In genomic region chr1:171716232-171716631, GRCm38 (mm10) we compare ENCODE assay signal across 22 mouse cellular contexts. TPM values are rescaled to one million over a fixed set of nuclear protein-coding genes. Genes with fewer than 3 reads are reported as not detected.
DNase-seq lines count a peak whose midpoint lies in the region; ATAC-seq and TF ChIP-seq lines count a peak whose summit lies in the region.
"Had no signal": no experiment of that assay in that cellular context is flagged by ENCODE, and none has a peak within 500 bp of the region (broad histone marks: within the 10 kb centered on the region; RNA-seq: fewer than 3 reads in every experiment).

No protein-coding gene starts in this region.

- H3K9ac ChIP-seq in intestine, embryonic 15.5 days: no peak overlapping the region
- H3K9ac ChIP-seq in intestine, postnatal 0 days (ENCODE audit: low read depth, low read length): no peak overlapping the region
- H3K9ac ChIP-seq in intestine, embryonic 16.5 days (ENCODE audit: low read depth, low read length): no peak overlapping the region

- H3K9me3 ChIP-seq in intestine, embryonic 15.5 days: no peaks in the 10 kb centered on the region
- H3K9me3 ChIP-seq in intestine, postnatal 0 days (ENCODE audit: control insufficient read depth): no peaks in the 10 kb centered on the region
- H3K9me3 ChIP-seq in intestine, embryonic 16.5 days (ENCODE audit: control insufficient read depth, low read length): no peaks in the 10 kb centered on the region

- H3K27ac ChIP-seq in intestine, embryonic 15.5 days: no peak overlapping the region
- no peak overlapping the region for H3K27ac ChIP-seq in intestine, postnatal 0 days (ENCODE audit: low read depth, low read length)
- H3K27ac ChIP-seq in intestine, embryonic 16.5 days (ENCODE audit: low read length): no peak overlapping the region

- no peak overlapping the region for H3K4me3 ChIP-seq in intestine, embryonic 15.5 days (replicated peaks)
- no peak overlapping the region for H3K4me3 ChIP-seq in intestine, postnatal 0 days (ENCODE audit: low read depth, low read length)
- H3K4me3 ChIP-seq in intestine, embryonic 16.5 days (ENCODE audit: low read length): no peak overlapping the region

- TF ChIP-seq CTCF in intestine, postnatal 0 days (IDR thresholded peaks at IDR 0.05; ENCODE audit: low read depth): no peak

- no peaks in the 10 kb centered on the region for H3K4me1 ChIP-seq in intestine, embryonic 15.5 days (replicated peaks)
- no peaks in the 10 kb centered on the region for H3K4me1 ChIP-seq in intestine, postnatal 0 days (replicated peaks; ENCODE audit: control insufficient read depth, insufficient read depth, low read length)
- H3K4me1 ChIP-seq in intestine, embryonic 16.5 days (ENCODE audit: control insufficient read depth, insufficient read depth, low read length): no peaks in the 10 kb centered on the region

- DNase-seq in embryo, embryonic 10.5 days (ENCODE audit: low spot score): peak; percentile 2
- no peak for DNase-seq in embryo, embryonic 9.5 days (ENCODE audit: extremely low spot score)
- no peak for DNase-seq in gastrocnemius, postnatal 4 days (ENCODE audit: low spot score in 2 of 2)
- DNase-seq: adrenal gland, adult 2 months; adrenal gland, adult 8-10 months; adrenal gland, postnatal 10 days; adrenal gland, postnatal 14 days; adrenal gland, postnatal 25 days; adrenal gland, postnatal 36 days; B cell, adult 2 months; cerebellum, adult 11 months; cerebellum, adult 11-12 months; cerebellum, adult 18-20 months had no signal

- peak; percentile 72 for ATAC-seq in intestine, embryonic 15.5 days
- no peak for ATAC-seq in intestine, postnatal 0 days
- ATAC-seq in intestine, embryonic 16.5 days: peak; percentile 70
- ATAC-seq: activated CD4-positive, CD25-positive, alpha-beta regulatory T cell, adult 4 months; CD4-positive, CD25-positive, alpha-beta regulatory T cell, adult 4 months; Patski had no signal

- WGBS in intestine, embryonic 15.5 days: 13% methylated on average over 1 of the region's 1 CpGs
- 8% methylated on average over 1 of the region's 1 CpGs for WGBS in intestine, postnatal 0 days
- WGBS in intestine, embryonic 16.5 days: 18% methylated on average over 1 of the region's 1 CpGs

- no peak overlapping the region for H3K4me2 ChIP-seq in intestine, embryonic 15.5 days (replicated peaks)
- H3K4me2 ChIP-seq in intestine, postnatal 0 days (replicated peaks; ENCODE audit: low read depth): no peak overlapping the region
- no peak overlapping the region for H3K4me2 ChIP-seq in intestine, embryonic 16.5 days (ENCODE audit: low read depth, low read length)

- no peaks in the 10 kb centered on the region for H3K36me3 ChIP-seq in intestine, embryonic 15.5 days
- H3K36me3 ChIP-seq in intestine, postnatal 0 days (ENCODE audit: control insufficient read depth, insufficient read depth): no peaks in the 10 kb centered on the region
- H3K36me3 ChIP-seq in intestine, embryonic 16.5 days (ENCODE audit: control insufficient read depth, insufficient read depth, low read length): no peaks in the 10 kb centered on the region
- H3K36me3 ChIP-seq: G1E had no signal

- H3K27me3 ChIP-seq in intestine, embryonic 15.5 days (replicated peaks): no peaks in the 10 kb centered on the region
- H3K27me3 ChIP-seq in intestine, postnatal 0 days (replicated peaks; ENCODE audit: control insufficient read depth, insufficient read depth, low read length): no peaks in the 10 kb centered on the region
- no peaks in the 10 kb centered on the region for H3K27me3 ChIP-seq in intestine, embryonic 16.5 days (replicated peaks; ENCODE audit: control insufficient read depth, insufficient read depth, low read length)
- H3K27me3 ChIP-seq: CH12.LX, Patski had no signal

RNA-seq across cellular contexts. Expression of gene Cd48, which starts 34.4 kb away (rescaled TPM):
- 3.8 and 4.5 TPM in 2 replicates for polyA plus RNA-seq in intestine, embryonic 15.5 days (2015; fragmentation: Nextera tagmentation; extraction: Ambion mirVana)
- 3.9 and 4.3 TPM in 2 replicates for polyA plus RNA-seq in intestine, postnatal 0 days (2015; fragmentation: Nextera tagmentation; extraction: Ambion mirVana)
- polyA plus RNA-seq in intestine, embryonic 16.5 days (2015; fragmentation: Nextera tagmentation; extraction: Ambion mirVana): 4.4 and 4.7 TPM in 2 replicates
- 1 to 10 TPM; 2.0 to 2.2 TPM for total RNA-seq in gastrocnemius, postnatal 4 days (2021)
- total RNA-seq: G1E had no signal
- polyA plus RNA-seq: C2C12, G1E, Patski had no signal

RNA-seq across cellular contexts. Expression of gene Slamf1, which starts 50.7 kb away (rescaled TPM):
- polyA plus RNA-seq in intestine, embryonic 15.5 days (2015; fragmentation: Nextera tagmentation; extraction: Ambion mirVana): 0.09 and 0.14 TPM in 2 replicates
- 0.14 TPM in 1 of 2 replicates, not detected in the other for polyA plus RNA-seq in intestine, postnatal 0 days (2015; fragmentation: Nextera tagmentation; extraction: Ambion mirVana)
- 0.11 and 0.15 TPM in 2 replicates for polyA plus RNA-seq in intestine, embryonic 16.5 days (2015; fragmentation: Nextera tagmentation; extraction: Ambion mirVana)
- under 1 TPM; 0.18 to 0.32 TPM for total RNA-seq in gastrocnemius, postnatal 4 days (2021)
- total RNA-seq: adrenal gland, adult 2 months; adrenal gland, postnatal 25 days had no signal
- polyA plus RNA-seq: C2C12, G1E had no signal
